Mouse (Mus musculus) spleen, adult 2 months (tissue): ENCODE measurements around the gene Tpm1. TPM values are rescaled to one million over a fixed set of nuclear protein-coding genes. Genes with fewer than 3 reads are reported as not detected.

Experiments used
- DNase-seq, 2 experiments: peaks; one replicate each; pipeline versions ENCODE4 v3.0.0 to v3.0.0-alpha.2; 2012 to 2021; ENCODE audit warnings: low spot score in 2 of 2, low read depth in 1 of 2
- H3K27ac ChIP-seq: fragments of 200-500 bp; 2 replicates; pipeline ENCODE4 v1.5.1; 2012; ENCODE audit warnings: low read length, inconsistent platforms; ENCODE audit not compliant: insufficient read depth
- H3K27me3 ChIP-seq: fragments of 200-500 bp; 2 replicates; pipeline ENCODE4 v1.6.1; 2012; ENCODE audit warnings: mild to moderate bottlenecking, moderate library complexity, low read length, inconsistent platforms; ENCODE audit not compliant: control insufficient read depth, insufficient read depth
- H3K36me3 ChIP-seq: fragments of 200-500 bp; 2 replicates; pipeline ENCODE4 v1.6.1; 2012; ENCODE audit warnings: mild to moderate bottlenecking, low read length, inconsistent platforms; ENCODE audit not compliant: control insufficient read depth, insufficient read depth
- H3K4me1 ChIP-seq: fragments of 200-500 bp; 2 replicates; pipeline ENCODE4 v1.6.1; 2011; ENCODE audit warnings: inconsistent platforms; ENCODE audit not compliant: control insufficient read depth, insufficient read depth, insufficient read length
- H3K4me3 ChIP-seq: fragments of 200-500 bp; 2 replicates; pipeline ENCODE4 v1.5.1; 2011; ENCODE audit warnings: mild to moderate bottlenecking, inconsistent platforms; ENCODE audit not compliant: insufficient read depth, insufficient read length; ENCODE audit errors: extremely low read depth
- CTCF ChIP-seq: fragments of 200-500 bp; IDR thresholded peaks from 2 replicates; pipeline ENCODE4 v1.5.1; 2011; ENCODE audit warnings: mild to moderate bottlenecking, inconsistent platforms; ENCODE audit not compliant: insufficient read depth, insufficient read length, insufficient replicate concordance; ENCODE audit errors: extremely low read depth
- POLR2A ChIP-seq: fragments of 200-500 bp; IDR thresholded peaks from 2 replicates; pipeline ENCODE4 v1.6.1; 2011; ENCODE audit warnings: low read depth, low read length, inconsistent platforms
- whole genome bisulfite sequencing: fragments of 180-500 bp; shearing (Covaris S2); methylation state at CpG from one replicate; pipeline ENCODE4 v1.1.7; 2018; 5-methylcytosine and 5-hydroxymethylcytosine counted together
- polyA plus RNA-seq: library from polyadenylated mRNA; depleted of rRNA; stranded (reverse); fragments of >200 nt; gene quantifications from 2 replicates; pipeline ENCODE4 v1.2.3, GENCODE M21; 2012

Gene Tpm1
- polyA plus RNA-seq, 1 experiment, result 39.0 TPM

GRCm38 (mm10) chr9:67026890-67027289, 22.3 kb downstream of the Tpm1 start:
- H3K27ac ChIP-seq, result no peak overlapping the region
- H3K4me1 ChIP-seq, result no peaks in the 10 kb centered on the region
- no peaks in the 10 kb centered on the region for H3K27me3 ChIP-seq
- WGBS, result 95% methylated on average over 7 of the region's 7 CpGs
- DNase-seq, result no peak
- peaks cover 38% of the 10 kb centered on the region for H3K36me3 ChIP-seq
- TF ChIP-seq POLR2A, result no peak
- TF ChIP-seq CTCF, result no peak
- H3K4me3 ChIP-seq, result no peak overlapping the region

- WGBS, result 94% methylated on average over 7 of the region's 7 CpGs
- TF ChIP-seq CTCF, result no peak
- TF ChIP-seq POLR2A, result no peak
- H3K4me1 ChIP-seq, result no peaks in the 10 kb centered on the region
- H3K27ac ChIP-seq, result no peak overlapping the region
- H3K4me3 ChIP-seq, result no peak overlapping the region
- H3K36me3 ChIP-seq, result peaks cover 34% of the 10 kb centered on the region
- no peak for DNase-seq
- H3K27me3 ChIP-seq, result no peaks in the 10 kb centered on the region
Measured at GRCm38 (mm10) chr9:67026061-67026460, 23.1 kb downstream of the Tpm1 start.

- H3K4me3 ChIP-seq, result no peak overlapping the region
- H3K4me1 ChIP-seq, result no peaks in the 10 kb centered on the region
- no peaks in the 10 kb centered on the region for H3K27me3 ChIP-seq
- DNase-seq, result no peak
- H3K36me3 ChIP-seq, result peaks cover 27% of the 10 kb centered on the region
- no peak for TF ChIP-seq POLR2A
- TF ChIP-seq CTCF, result no peak
- WGBS, result 81% methylated on average over 17 of the region's 17 CpGs
- H3K27ac ChIP-seq, result peak overlapping the region; percentile 46
Measured at GRCm38 (mm10) chr9:67024889-67025692, 24.1 kb downstream of the Tpm1 start.

GRCm38 (mm10) chr9:67023371-67023770, 25.8 kb downstream of the Tpm1 start:
- H3K27me3 ChIP-seq, result no peaks in the 10 kb centered on the region
- peaks cover 18% of the 10 kb centered on the region for H3K36me3 ChIP-seq
- no peak overlapping the region for H3K27ac ChIP-seq
- no peak overlapping the region for H3K4me3 ChIP-seq
- no peak for DNase-seq
- WGBS, result 95% methylated on average over 9 of the region's 9 CpGs
- TF ChIP-seq POLR2A, result no peak
- H3K4me1 ChIP-seq, result no peaks in the 10 kb centered on the region; the same call in 1 of the 2 replicates

GRCm38 (mm10) chr9:67020063-67020462, 29.1 kb downstream of the Tpm1 start:
- Histone ChIP-seq H3K27ac (no peak overlapping the region), H3K4me1 (no peaks in the 10 kb centered on the region; the same call in 1 of the 2 replicates), H3K27me3 (no peaks in the 10 kb centered on the region), H3K36me3 (peaks cover 9% of the 10 kb centered on the region; the same call in 1 of the 2 replicates), H3K4me3 (no peak overlapping the region)
- 37% methylated on average over 2 of the region's 2 CpGs for WGBS
- no peak for TF ChIP-seq POLR2A
- no peak for TF ChIP-seq CTCF
- no peak for DNase-seq

GRCm38 (mm10) chr9:67013501-67013900, 35.7 kb downstream of the Tpm1 start:
- Histone ChIP-seq H3K27me3 (no peaks in the 10 kb centered on the region), H3K4me1 (no peaks in the 10 kb centered on the region), H3K4me3 (no peak overlapping the region), H3K36me3 (no peaks in the 10 kb centered on the region), H3K27ac (no peak overlapping the region)
- no peak for DNase-seq
- 38% methylated on average over 2 of the region's 2 CpGs for WGBS
- TF ChIP-seq CTCF, result no peak

DNA sequence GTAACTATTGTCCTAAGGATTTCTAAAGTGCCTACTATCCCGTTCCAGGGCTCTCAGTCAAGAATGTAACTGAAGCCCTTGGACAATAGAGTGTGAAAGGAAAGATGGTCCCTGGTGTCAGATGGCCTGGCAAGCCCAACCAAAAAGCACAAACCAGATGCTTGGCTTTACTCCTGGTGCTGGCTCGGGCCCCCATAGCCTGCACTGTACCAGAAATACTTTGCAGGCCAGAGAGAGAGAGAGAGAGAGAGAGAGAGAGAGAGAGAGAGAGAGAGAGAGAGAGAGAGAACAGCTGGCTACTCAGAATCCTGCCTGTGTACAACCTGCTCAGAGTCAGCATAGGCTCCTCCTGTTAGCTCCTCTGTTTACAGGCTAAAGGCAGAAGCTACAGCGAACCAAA, 36.7 kb downstream of the Tpm1 start:
- Histone ChIP-seq H3K36me3 (no peaks in the 10 kb centered on the region), H3K27ac (no peak overlapping the region), H3K4me1 (no peaks in the 10 kb centered on the region), H3K4me3 (no peak overlapping the region), H3K27me3 (no peaks in the 10 kb centered on the region)
- TF ChIP-seq POLR2A (no peak), CTCF (no peak)
- WGBS, result 89% methylated on average over 3 of the region's 3 CpGs
- no peak for DNase-seq
